Mouse (Mus musculus) cerebellum, postnatal 36 days (tissue): ENCODE measurements around the gene Actn3.
"Not testable (repeated sequence)": the region's sequence is repeated elsewhere in the genome, so short reads cannot be mapped to it uniquely, and the experiment has no call there.

ENCODE experiments used
- DNase-seq, 2 experiments: peaks; one replicate each; pipeline ENCODE4 v3.0.0; 2021 to 2022; ENCODE audit warnings: mixed read lengths in 2 of 2

The Actn3 gene

DNA sequence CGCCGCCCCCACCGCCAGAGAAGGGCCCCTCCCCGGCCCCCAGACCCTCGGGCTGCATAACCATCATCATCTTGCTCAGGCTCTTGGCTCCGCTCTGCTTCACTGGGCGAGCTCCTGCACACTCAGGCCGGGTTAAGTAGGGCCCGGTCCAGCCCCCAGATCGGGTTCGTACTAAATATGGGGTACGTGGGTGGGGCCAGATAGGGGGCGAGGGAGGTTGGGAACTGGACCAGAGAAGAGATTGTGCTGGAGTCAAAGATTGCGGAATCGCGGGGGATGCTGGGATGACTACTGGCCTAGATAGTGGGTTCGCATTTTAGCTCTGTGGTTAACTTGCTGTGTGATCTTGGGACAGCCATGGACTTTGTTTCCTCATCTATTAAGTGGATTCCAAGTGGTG, at the start of gene Actn3:
Gene Actn3, minus strand, starts transcription at position 125 of the 400 bp plus-strand sequence.
- DNase-seq = peak in 1 of 2 experiments; percentile 22

DNA sequence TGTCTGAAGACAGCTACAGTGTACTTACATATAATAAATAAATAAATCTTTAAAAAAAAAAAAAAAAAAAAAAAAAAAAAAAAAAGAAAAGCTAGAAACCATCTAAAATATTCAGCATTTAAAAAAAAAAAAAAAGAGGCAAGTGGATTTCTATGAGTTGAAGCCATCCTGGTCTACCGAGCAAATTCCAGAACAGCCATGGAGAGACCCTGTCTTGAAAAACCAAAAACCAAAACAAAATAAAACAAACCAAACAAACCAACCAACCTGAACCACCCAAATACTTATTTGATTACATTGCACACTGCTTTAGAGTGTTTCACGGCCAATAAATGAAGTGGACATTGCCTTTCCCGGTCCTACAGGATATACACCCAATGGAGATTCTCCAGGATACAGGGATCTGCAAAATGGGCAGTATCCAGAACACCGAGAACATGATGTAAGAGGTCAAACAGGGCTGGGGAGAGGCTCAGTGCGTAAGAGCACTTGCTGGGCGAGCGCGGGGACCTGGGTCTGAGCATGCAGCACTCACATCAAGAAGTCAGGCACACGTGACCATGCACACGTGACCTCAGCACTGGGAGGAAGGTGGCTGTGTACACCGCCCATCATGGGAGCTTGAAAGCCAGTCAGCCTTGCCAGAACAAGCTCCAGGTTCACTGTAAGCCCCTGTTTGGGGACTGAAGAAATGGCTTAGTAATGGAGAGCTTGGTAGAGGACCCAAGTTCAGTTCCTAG, 47.6 kb upstream of the Actn3 start:
- DNase-seq = no peak

DNA sequence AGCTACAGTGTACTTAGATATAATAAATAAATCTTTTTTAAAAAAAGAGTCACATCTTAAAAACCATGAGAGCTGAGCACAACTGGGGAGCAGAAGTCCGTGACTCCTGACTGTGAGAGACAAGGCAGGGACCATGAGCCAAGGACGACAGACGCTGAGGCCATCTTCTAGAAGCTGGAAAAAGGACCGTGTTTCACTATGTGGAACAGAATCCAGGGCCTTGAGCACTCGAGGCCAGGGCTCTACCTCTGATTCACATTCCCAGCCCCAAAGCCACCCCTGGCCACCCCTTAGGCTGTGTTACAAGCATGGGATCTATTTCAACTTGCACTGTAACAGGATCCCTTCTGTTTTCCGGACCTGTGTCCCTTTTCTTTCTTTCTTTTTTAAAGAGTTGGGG, 41.9 kb upstream of the Actn3 start:
- no peak for DNase-seq

DNA sequence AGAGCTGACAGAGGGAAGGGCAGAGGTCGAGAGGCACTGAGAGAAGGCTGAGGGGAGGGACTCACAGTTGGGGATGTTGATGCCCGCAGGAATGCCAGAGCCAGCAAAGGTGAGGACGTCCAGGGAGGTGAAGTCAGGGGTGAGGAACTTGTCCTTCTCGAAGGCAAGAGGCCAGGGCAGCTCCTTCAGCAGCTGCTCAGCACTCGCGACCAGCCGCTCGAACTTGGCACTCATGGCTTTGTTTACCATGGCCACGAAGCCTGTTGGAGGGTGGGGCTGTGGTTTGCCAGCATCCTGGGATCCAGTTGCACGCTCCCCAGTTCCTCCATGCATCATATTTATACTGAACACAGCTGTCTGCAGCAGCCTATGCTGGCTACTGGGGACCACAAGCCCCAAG, 39.1 kb upstream of the Actn3 start:
- DNase-seq = no peak

DNA sequence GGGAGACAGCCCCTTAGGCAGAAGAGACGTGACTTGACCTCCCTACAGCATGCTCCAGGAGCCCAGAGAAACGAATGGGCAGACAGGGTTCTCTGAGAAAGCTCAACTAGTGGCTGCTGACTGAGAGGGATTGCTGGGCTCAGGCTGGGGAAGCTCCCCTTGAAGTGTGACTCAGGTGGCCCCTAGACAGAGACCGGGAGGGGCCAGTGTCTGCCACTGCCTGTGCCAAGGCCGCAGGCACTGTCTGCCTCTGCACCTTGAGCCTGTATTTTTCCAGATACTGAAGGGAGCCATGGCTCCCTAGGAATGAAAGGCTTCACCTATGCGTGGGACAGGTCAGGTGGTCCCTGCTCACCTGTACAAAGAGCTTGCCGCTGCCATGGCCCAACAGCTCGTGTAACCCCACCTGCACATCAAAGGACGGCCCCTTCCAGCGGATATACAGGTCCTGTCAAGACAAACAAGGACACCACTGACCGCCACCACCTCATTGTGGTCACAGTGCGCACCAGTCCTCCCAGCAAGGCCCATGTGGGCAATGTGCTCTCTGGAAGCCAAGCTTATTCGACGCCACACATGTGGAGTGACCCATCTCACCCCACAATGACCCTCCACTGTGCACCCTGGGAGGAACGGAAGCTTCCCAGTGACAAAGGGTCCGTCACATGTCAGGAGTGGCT, 38.4 kb upstream of the Actn3 start:
- no peak for DNase-seq

DNA sequence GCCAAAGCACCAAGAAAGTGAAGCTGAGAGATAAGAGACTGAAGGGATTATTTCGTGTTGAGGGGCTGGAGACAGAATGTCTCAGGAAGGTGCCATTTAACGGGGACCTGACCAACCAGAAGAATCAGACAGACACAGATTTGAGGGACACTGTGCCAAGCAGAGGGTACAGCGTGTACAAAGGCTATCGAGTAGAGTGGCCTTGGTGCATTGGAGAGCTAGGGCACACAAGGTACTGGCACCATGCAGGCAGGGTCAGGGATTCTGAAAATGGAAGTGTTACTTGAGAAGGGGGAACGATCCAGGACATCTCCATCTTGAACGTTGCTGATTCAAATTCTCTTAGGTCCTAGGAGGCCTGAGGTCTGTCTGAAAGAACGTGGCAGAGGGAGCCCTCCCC, 31.7 kb upstream of the Actn3 start:
- no peak for DNase-seq

DNA sequence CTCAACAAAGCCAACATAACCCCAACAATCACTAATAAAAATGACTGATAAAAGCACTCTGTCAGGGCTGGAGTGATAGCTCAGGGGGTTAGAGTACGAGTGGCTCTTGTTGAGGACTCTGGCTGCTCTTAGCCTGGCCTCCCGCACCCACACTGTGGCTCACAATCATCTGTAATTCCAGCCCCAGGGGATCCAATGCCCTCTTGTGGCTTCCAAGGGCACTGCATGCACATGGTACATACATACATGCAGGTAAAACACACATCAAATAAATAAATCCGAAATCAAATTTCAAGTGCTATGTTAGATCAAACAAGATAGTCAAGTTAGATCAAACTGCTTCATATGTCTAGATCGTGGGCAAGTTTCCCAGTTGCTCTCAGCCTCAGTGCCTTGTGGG, 30.4 kb upstream of the Actn3 start:
- peak in 1 of 2 experiments; percentile 31 for DNase-seq

DNA sequence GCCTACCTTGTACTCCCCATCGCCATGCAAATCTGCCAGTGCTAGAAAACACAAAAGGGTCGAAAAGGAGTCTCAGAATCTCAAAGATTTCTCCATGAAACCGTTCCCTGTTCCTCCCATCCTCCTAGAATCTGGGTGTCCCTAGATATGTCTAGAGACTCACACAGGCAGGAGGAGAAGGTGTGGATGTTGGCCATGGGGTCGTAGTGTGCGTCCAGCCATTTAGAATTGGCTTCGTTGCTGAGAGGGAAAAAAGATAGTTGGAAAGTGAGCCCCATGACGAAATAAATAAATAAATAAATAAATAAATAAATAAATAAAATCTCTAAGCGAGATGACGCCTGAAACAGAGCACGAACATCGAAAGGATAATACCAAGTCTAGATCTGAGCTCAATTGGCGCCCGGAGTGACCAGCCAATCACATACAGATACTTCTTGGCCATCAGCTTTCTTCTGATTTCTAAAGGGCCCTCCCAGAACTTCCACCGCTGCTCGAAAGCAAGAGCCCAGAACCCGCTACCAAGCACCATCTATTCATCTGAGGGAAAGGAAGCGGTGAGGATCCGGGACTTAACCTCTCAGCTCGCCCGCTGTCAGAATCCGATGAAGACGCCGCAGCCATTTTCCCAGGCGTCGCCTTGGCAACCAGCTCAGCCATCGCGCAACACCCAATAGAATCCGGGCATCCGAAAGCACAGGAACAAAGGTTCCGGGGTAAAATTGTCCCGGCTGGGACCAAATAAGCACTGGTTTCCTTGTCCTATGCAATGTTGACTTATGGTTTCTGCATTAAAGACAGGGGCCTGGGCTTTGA, 28.5 kb upstream of the Actn3 start, which contains the start of gene Bbs1:
Gene Bbs1, minus strand, starts transcription at position 650 of the 816 bp plus-strand sequence.
- DNase-seq = peak; percentile 75 to 84

DNA sequence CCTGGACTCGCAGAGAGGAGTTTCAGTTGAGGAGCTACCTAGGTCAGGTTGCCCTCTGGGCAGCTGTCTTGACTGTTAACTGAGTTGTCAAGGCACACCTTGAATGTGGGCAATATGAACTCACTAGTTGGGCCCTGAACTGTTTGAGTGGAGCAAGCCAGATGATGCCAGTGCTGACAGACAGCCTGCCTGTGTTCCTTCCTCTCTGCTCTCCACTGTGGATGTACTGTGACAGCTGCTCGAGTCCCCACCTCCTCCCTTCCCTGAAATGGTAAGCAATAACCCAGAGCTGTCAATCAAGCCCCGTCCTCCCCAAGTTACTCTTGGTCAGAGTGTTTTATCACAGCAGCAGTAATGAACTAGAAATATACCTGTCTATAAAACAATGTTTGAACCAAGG, 22.2 kb upstream of the Actn3 start:
- DNase-seq = no peak

DNA sequence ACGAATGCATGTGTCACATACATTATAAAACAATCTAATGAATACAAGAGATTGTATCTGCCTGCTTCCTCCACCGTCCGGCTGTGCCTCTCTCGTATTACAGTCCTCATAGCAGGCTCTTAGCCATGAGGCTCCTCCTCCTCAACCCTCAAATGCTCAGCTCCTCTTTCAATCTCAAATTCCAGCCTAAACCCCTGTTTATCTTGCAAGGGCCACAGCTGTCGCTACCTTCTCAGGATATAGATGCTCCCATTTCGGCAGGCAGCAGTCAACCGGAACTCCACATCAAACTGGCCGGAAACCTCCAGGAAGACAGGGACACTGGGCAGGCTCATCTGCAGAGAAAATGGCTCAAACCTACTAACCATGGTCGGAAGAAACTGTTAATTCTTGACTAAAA, 21.3 kb upstream of the Actn3 start:
- DNase-seq = no peak

DNA sequence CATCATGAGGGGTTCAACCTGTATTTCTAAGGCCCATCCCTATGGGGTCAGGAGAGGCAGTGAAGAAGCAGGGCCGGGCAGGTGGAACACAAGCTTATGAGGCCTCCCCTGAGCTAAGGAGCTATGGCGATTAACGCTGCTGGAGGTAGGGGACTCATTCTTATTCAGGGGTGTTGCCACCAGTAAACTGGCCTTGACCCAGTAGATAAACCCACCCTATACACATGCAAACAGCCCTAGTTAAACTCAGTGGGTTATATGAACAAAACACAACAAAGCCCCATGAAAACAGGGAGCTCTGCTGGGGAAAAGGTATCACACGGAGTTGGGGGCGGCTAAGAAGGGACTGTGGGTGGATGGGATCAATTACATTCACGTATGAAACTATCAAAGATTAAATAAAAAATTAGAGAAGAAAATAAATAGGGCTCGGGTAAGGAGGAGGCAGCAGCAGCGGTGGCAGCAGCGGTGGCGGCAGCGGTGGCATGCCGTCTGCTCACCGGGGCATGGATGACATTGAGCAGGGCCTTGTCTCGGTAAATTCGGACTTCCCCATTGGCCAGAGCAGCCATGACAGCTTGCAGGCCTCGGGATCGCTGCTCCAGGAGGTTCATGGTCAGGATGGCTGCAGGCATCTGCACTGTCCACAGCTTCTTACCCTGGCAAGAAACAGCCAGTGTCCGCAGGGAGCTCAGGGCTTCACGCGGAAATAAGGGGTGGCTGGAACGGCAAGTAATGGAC, 19.2 kb upstream of the Actn3 start:
- no peak for DNase-seq

DNA sequence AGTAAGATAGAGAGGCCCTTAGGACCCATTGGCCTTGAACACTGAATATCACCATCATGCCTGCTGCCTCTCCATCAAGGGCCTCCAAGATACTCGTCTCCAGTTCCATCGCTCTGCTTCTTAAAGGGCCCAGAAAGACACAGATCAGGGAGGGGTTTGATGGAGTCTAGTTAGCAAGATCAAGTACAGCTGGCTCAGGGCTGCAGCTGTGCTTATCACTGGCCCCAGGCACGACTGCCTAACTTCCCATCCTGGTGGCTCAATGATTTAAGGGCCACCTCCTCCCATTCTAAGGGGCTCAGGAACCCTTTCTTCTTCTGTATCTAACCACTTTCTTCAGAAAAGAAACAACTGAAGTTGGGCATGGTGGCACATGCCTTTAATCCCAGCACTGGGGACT, 14.1 kb upstream of the Actn3 start:
- no peak for DNase-seq

DNA sequence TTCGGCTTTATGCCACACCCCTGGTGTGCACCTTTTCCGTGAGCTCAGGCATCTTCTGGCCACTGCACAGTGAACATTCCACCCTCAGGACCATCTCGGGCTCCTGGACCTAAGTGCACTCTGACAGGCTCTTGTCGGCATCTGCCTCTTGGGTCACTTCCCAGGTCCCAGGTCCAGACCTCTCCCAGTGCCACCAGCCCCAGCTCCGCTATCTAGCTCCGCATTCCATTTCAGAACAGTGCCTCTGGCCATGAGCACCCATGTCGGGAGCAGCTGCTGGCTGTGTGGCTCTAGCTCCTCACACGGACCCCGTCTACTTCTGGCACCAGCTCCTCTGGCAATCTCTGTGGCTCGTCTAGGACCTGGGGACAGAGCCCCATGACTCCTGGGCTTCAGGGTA, 12.1 kb upstream of the Actn3 start:
- DNase-seq = no peak

DNA sequence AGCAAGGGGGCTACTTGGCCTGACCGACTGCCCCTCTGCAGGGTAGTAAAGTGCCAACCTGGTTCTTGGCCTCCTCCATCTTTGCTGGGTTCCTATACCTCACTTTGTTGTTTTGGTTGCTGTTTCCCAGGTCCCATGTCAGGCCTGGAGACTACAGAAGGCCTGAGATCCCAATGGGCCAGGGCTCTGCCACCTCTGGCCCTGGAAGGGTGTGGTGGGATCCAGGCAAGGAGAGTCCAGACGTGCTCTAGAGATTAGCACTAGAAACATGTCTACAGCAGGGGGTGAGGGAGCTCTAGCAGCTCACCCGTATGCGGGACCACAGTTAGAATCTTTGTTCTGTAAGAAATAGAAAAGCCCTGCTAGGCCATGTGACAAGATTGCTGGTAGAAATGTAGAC, 6.3 kb upstream of the Actn3 start:
- DNase-seq = no peak

DNA sequence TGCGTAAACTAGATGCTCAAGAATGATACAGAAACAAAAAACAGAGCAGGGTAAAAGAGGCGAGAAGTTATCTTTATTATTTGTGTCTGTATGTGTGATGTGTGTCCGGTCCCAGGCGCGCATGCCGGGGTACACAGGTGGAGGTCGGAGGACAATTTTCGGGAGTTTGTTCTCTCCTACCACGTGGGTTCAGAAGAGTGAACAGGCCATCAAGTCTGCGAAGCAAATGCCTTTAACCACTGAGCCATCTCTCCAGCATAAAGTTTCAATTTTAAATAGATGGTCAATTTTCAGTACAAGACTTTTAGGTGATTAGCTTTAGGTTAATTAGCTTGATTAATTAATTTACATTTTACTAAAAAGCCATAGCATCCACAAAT, 1.6 kb upstream of the Actn3 start:
- no peak for DNase-seq

DNA sequence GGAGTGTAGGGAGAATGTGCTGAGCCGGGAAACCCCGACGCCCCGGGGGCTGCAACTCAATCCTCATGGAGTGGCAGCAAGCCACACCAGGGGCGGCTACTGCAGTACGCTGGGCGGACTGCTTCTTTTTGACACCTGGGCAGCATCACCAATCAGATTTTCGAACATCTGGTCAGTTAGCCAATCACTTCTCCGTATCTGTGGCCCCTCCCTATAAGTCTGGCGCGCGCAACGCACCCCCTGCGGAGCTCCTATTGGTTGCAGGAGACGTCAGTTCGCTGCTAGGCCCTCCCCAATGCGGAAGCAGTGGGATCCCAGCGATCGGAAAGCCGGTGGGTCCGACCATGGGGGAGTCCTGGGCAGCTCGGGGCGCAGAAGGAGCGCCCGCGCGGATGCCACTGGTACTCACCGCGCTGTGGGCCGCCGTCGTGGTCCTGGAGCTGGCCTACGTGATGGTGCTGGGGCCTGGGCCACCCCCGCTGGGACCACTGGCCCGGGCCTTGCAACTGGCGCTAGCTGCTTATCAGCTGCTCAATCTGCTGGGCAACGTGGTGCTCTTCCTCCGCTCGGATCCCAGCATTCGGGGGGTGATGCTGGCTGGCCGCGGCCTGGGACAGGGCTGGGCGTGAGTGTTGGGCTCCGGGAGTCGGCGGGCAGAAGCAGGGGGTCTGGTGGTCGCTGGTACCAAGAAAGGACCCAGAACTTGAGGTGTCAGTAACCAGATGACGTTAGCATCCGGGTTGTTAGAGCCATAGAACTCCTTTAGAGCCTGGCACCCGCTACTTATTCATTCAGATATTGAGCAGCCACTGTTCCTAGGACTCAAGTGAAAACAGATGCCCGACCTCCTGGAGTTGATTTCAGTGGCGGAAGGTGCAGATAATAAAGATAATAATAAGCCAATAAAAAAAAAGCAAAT, 955 bp upstream of the Actn3 start, which contains the start of gene Zdhhc24:
Gene Zdhhc24, plus strand, starts transcription at position 264 of the 919 bp plus-strand sequence.
- DNase-seq = peak; percentile 95 to 96

DNA sequence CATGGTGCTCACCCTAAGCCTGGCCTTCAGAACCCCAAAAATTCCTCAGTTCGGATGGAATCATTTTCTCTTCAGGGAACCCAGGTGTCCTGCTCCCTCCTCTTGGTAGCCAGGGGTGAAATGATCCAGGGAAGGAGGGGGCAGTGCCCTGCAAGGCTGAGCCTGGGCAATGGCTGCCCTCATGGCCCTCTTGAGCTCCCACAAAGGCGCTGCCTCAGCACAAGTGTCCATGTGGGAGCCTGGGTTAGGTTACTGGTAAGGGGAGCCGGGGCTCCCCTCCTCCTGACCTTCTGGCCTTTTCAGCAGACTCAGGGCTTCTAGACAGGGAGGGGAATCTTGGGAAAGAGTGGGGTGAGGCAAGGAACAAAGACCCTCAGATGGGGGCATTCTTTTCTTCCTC, 954 bp downstream of the Actn3 start:
- DNase-seq = no peak

DNA sequence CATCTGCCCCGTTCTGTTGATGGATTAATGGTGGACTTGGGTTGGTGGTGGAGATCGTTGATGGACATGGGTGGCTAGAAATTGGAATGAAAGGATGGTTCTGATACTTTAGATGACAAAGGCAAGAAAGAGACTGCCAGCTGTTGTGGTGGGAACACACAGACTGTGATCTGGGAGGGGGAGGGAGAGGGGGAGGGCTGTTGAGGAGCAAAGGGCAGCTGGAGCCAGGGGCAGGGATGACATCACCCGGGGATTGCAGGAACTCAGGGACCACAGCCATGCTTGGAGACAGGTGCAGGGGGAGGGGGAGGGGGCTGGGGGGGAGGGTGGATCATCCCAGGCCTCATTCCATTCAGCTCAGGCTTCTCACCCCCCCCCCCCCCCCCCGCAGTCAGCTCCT, 1.5 kb downstream of the Actn3 start:
- DNase-seq = no peak

DNA sequence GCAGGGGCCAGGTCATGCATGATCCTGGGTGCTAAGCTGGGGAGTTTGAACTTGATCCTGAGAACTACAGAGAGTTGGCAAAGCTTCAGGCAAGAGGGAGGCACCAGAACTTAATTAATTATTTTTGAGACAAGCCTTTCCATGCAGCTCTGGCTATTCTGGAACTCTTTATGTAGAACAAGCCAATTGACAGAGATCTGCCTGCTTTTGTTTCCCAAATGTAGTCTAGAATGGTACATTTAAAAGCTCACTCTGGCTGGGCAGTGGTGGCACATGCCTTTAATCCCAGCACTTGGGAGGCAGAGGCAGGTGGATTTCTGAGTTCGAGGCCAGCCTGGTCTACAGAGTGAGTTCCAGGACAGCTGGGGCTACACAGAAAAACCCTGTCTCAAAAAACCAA, 3.1 kb downstream of the Actn3 start:
- DNase-seq = not testable (repeated sequence)

DNA sequence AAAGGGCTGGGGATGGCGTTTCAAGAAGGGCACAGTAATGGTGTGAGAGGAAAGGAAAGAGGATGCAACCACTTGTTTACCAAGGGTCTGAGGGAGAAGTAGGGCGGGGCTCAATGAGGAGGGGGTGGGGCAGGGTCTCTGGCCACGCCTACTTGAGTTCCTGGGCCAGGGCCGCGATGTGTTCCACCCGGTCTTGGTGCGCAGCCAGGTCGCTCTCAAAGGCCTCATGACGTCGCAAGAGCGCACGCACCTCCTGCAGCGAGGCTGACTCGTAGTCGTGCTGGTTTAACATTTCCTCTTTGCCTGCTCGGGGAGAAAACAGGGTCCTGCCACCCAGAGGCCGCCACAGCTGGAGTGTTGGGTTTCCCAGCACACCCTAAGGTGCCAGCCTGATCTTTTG, 12.6 kb downstream of the Actn3 start:
- DNase-seq = no peak

DNA sequence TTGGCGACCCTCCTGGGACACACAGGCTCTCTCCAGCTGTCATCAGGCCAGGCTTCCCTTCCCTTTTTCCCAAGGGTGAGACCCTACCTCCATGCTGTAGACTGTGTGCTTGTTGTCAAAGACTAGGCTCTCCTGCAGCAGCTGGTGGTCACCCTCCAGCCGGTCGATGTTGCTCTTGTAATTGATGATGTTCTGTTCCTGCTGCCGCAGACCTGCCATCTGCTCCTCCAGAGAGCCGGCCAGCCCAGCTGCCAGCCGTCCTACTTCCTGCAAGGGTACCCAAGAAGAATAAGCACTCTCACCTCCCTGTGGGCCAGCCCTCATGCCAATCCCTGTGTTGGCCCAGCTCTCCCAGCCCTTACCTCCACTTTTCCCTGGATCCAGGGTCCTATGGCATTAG, 14.7 kb downstream of the Actn3 start:
- DNase-seq = no peak

DNA sequence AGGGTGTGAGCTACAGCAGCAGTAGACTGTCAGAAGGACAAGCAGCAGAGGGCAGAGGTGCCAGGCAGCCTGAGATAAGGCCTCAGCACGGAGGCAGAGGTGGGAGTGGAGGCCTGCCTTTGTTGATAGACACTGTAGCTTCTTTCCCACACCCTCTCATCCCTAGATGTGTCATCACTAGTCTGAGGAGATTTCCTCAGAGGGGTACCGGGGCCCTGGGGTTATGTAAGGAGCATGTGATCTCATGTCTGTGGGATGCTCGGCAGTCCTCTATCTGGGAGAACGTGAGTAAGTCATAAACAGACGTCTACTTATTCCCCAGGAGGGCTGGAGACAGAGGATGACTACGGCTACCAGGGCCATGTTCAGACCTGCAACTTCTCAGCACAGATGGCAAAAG, 18.6 kb downstream of the Actn3 start:
- DNase-seq = no peak
